Mouse (Mus musculus) CH12.LX (cell line): ENCODE measurements around the gene Paf1. TPM values are rescaled to one million over a fixed set of nuclear protein-coding genes. Genes with fewer than 3 reads are reported as not detected.

ENCODE experiments used
- DNase-seq: peaks from one replicate; pipeline ENCODE4 v3.0.0-alpha.2; 2013; ENCODE audit errors: extremely low read depth
- H3K27ac ChIP-seq: 2 replicates; pipeline ENCODE4 v1.5.1; 2012; ENCODE audit warnings: low read depth, mild to moderate bottlenecking, control low read depth, moderate library complexity; ENCODE audit not compliant: insufficient read depth
- H3K27me3 ChIP-seq: replicated peaks from 2 replicates; pipeline ENCODE3; 2012; ENCODE audit warnings: inconsistent platforms
- H3K36me3 ChIP-seq, 2 experiments: replicated peaks in 1 of 2; 2 replicates each; pipeline versions ENCODE3 to v1.6.1; 2012; ENCODE audit warnings: inconsistent platforms in 1 of 2, low read length in 1 of 2, mild to moderate bottlenecking in 1 of 2, mixed read lengths in 1 of 2, moderate library complexity in 1 of 2; ENCODE audit not compliant: control insufficient read depth in 1 of 2, insufficient read depth in 1 of 2
- H3K4me1 ChIP-seq, 2 experiments: 2 replicates each; pipeline ENCODE4 v1.6.1; 2012; ENCODE audit warnings: inconsistent platforms in 1 of 2, moderate library complexity in 1 of 2; ENCODE audit not compliant: insufficient read depth in 2 of 2, control insufficient read depth in 1 of 2
- H3K4me2 ChIP-seq: 2 replicates; pipeline ENCODE4 v1.6.1; 2012; ENCODE audit warnings: low read depth, mild to moderate bottlenecking, control low read depth; ENCODE audit not compliant: poor library complexity, insufficient read depth, severe bottlenecking
- H3K4me3 ChIP-seq, 3 experiments: fragments of 150-350 bp in 1 of 3; sonication (generic) in 1 of 3; replicated peaks in 1 of 3; 2 replicates each; pipeline versions ENCODE3 to v1.5.1; 2011 to 2012; ENCODE audit warnings: low read depth in 2 of 3, low read length in 2 of 3, mild to moderate bottlenecking in 2 of 3, moderate library complexity in 2 of 3, control low read depth in 1 of 3, improper control_type of control experiment in 1 of 3, inconsistent platforms in 1 of 3, mixed read lengths in 1 of 3; ENCODE audit not compliant: poor library complexity in 1 of 3
- H3K79me2 ChIP-seq: replicated peaks from 2 replicates; pipeline ENCODE4 v1.6.1; 2012; ENCODE audit warnings: mild to moderate bottlenecking, moderate library complexity; ENCODE audit not compliant: control insufficient read depth, poor library complexity, insufficient read depth, severe bottlenecking; ENCODE audit errors: extremely low read depth
- H3K9ac ChIP-seq: 2 replicates; pipeline ENCODE4 v1.6.1; 2012; ENCODE audit warnings: low read depth, mild to moderate bottlenecking, control low read depth, moderate library complexity; ENCODE audit not compliant: insufficient read depth
- H3K9me3 ChIP-seq: replicated peaks from 2 replicates; pipeline ENCODE3; 2012; ENCODE audit warnings: low read length, inconsistent platforms, mixed read lengths
- CHD2 ChIP-seq: IDR thresholded peaks from 2 replicates; pipeline ENCODE4 v1.6.1; 2011; ENCODE audit warnings: low read length, improper control_type of control experiment
- CTCF ChIP-seq, 2 experiments: IDR thresholded peaks in 1 of 2; conservative IDR thresholded peaks in 1 of 2; 2 replicates each; pipeline ENCODE4 v1.5.1; 2011 to 2012; ENCODE audit warnings: low read depth in 2 of 2, low read length in 2 of 2, improper control_type of control experiment in 1 of 2, inconsistent platforms in 1 of 2, mild to moderate bottlenecking in 1 of 2, moderate library complexity in 1 of 2
- E2F4 ChIP-seq: IDR thresholded peaks from 2 replicates; pipeline ENCODE4 v1.6.1; 2011; ENCODE audit warnings: low read depth, low read length, improper control_type of control experiment; ENCODE audit not compliant: insufficient replicate concordance
- EP300 ChIP-seq: IDR thresholded peaks from 2 replicates; pipeline ENCODE4 v1.6.1; 2011; ENCODE audit warnings: low read length, improper control_type of control experiment
- ETS1 ChIP-seq: conservative IDR thresholded peaks from 2 replicates; pipeline ENCODE4 v1.6.1; 2012; ENCODE audit warnings: low read depth, mild to moderate bottlenecking, inconsistent platforms, low read length, improper control_type of control experiment, moderate library complexity
- GABPA ChIP-seq: IDR thresholded peaks from 2 replicates; pipeline ENCODE4 v1.6.1; 2012; ENCODE audit warnings: low read depth, low read length, improper control_type of control experiment, inconsistent platforms; ENCODE audit not compliant: insufficient replicate concordance
- IRF4 ChIP-seq: IDR thresholded peaks from 2 replicates; pipeline ENCODE4 v1.6.1; 2014; ENCODE audit warnings: low read depth, mild to moderate bottlenecking, inconsistent platforms, low read length, improper control_type of control experiment
- JUND ChIP-seq: conservative IDR thresholded peaks from 2 replicates; pipeline ENCODE4 v1.6.1; 2011; ENCODE audit warnings: low read depth, low read length, improper control_type of control experiment
- KAT2A ChIP-seq: IDR thresholded peaks from 2 replicates; pipeline ENCODE4 v1.6.1; 2012; ENCODE audit warnings: low read length, improper control_type of control experiment, inconsistent platforms; ENCODE audit not compliant: insufficient replicate concordance
- MAX ChIP-seq: IDR thresholded peaks from 2 replicates; pipeline ENCODE4 v1.6.1; 2011; ENCODE audit warnings: low read length, improper control_type of control experiment
- MAZ ChIP-seq: IDR thresholded peaks from 2 replicates; pipeline ENCODE4 v1.6.1; 2012; ENCODE audit warnings: low read depth, mild to moderate bottlenecking, inconsistent platforms, low read length, improper control_type of control experiment, moderate library complexity
- MEF2A ChIP-seq: IDR thresholded peaks from 2 replicates; pipeline ENCODE4 v1.6.1; 2014; ENCODE audit warnings: low read depth, mild to moderate bottlenecking, inconsistent platforms, low read length, improper control_type of control experiment, borderline replicate concordance
- MXI1 ChIP-seq: IDR thresholded peaks from 2 replicates; pipeline ENCODE4 v1.6.1; 2011; ENCODE audit warnings: mild to moderate bottlenecking, low read depth, low read length, improper control_type of control experiment
- NELFE ChIP-seq: IDR thresholded peaks from 2 replicates; pipeline ENCODE4 v1.6.1; 2011; ENCODE audit warnings: low read depth, low read length, improper control_type of control experiment
- PAX5 ChIP-seq: IDR thresholded peaks from 2 replicates; pipeline ENCODE4 v1.6.1; 2012; ENCODE audit warnings: low read length, inconsistent platforms, mixed read lengths
- POLR2AphosphoS2 ChIP-seq: IDR thresholded peaks from 2 replicates; pipeline ENCODE4 v1.6.1; 2011; ENCODE audit warnings: low read depth, low read length, improper control_type of control experiment
- RAD21 ChIP-seq: IDR thresholded peaks from 2 replicates; pipeline ENCODE4 v1.6.1; 2011; ENCODE audit warnings: low read depth, mild to moderate bottlenecking, low read length, improper control_type of control experiment, moderate library complexity
- RCOR1 ChIP-seq: conservative IDR thresholded peaks from 2 replicates; pipeline ENCODE4 v1.6.1; 2012; ENCODE audit warnings: low read depth, mild to moderate bottlenecking, inconsistent platforms, low read length, improper control_type of control experiment
- SIN3A ChIP-seq: IDR thresholded peaks from 2 replicates; pipeline ENCODE4 v1.6.1; 2012; ENCODE audit warnings: low read length, improper control_type of control experiment, inconsistent platforms
- SMC3 ChIP-seq: IDR thresholded peaks from 2 replicates; pipeline ENCODE4 v1.6.1; 2011; ENCODE audit warnings: low read depth, low read length, improper control_type of control experiment
- TBP ChIP-seq: conservative IDR thresholded peaks from 2 replicates; pipeline ENCODE4 v1.6.1; 2011; ENCODE audit warnings: low read depth, low read length, improper control_type of control experiment
- TCF12 ChIP-seq: IDR thresholded peaks from 2 replicates; pipeline ENCODE4 v1.6.1; 2014; ENCODE audit warnings: low read depth, mild to moderate bottlenecking, inconsistent platforms, low read length, improper control_type of control experiment
- USF1 ChIP-seq: IDR thresholded peaks from 2 replicates; pipeline ENCODE4 v1.6.1; 2014; ENCODE audit warnings: low read depth, mild to moderate bottlenecking, inconsistent platforms, low read length, improper control_type of control experiment
- USF2 ChIP-seq: conservative IDR thresholded peaks from 2 replicates; pipeline ENCODE4 v1.6.1; 2011; ENCODE audit warnings: low read depth, low read length, improper control_type of control experiment
- ZC3H11A ChIP-seq: IDR thresholded peaks from 2 replicates; pipeline ENCODE4 v1.6.1; 2012; ENCODE audit warnings: low read depth, mild to moderate bottlenecking, inconsistent platforms, low read length, improper control_type of control experiment
- ZMIZ1 ChIP-seq: IDR thresholded peaks from 2 replicates; pipeline ENCODE4 v1.6.1; 2012; ENCODE audit warnings: low read depth, mild to moderate bottlenecking, inconsistent platforms, low read length, improper control_type of control experiment
- ZNF384 ChIP-seq: IDR thresholded peaks from 2 replicates; pipeline ENCODE4 v1.6.1; 2012; ENCODE audit warnings: low read depth, low read length, improper control_type of control experiment, inconsistent platforms
- dilution Hi-C: fragments of 300-500 bp; cut with MboI; formaldehyde crosslinking; loops from 2 replicates; pipeline ENCODE4 v1.14.3; 2020; ENCODE audit warnings: low sequenced_read_pairs; ENCODE audit not compliant: extremely low pct_unique_long_range_greater_than_20kb, extremely low pct_ligation_motif_present
- in situ Hi-C: fragments of 300-500 bp; cut with MboI; formaldehyde crosslinking; loops from 3 replicates; pipeline ENCODE4 v1.14.3; 2019; ENCODE audit warnings: low sequenced_read_pairs, low pct_ligation_motif_present, low pct_unique_long_range_greater_than_20kb, mixed read lengths
- polyA plus RNA-seq: library from polyadenylated mRNA; unstranded; fragments of >175 nt; gene quantifications from 2 replicates; pipeline ENCODE4 v1.2.1, GENCODE M21; 2012; ENCODE audit warnings: low read depth; ENCODE audit not compliant: insufficient read length
- total RNA-seq, 2 experiments: library from RNA; depleted of rRNA; stranded (reverse); fragments of 300-350 nt in 1 of 2; fragments of >200 nt in 1 of 2; gene quantifications; 2 replicates each; pipeline ENCODE4 v1.2.3; 2012 to 2014

Paf1 gene
- total and polyA plus RNA-seq, 3 experiments = 42.2 to 105 (median 45.9) TPM

- Histone ChIP-seq H3K9me3 (no peaks in the 10 kb centered on the region), H3K27ac (peak within 1 kb of the TSS; percentile 97), H3K4me3 (peak within 1 kb of the TSS; percentile 75 to 87 (median 84)), H3K4me2 (peak within 1 kb of the TSS; percentile 85), H3K27me3 (no peaks in the 10 kb centered on the region), H3K79me2 (peaks cover 27% of the 10 kb centered on the region), H3K4me1 (peaks cover 30 to 80% of the 10 kb centered on the region in 2 experiments), H3K9ac (peak within 1 kb of the TSS; percentile 46), H3K36me3 (peaks cover 9 to 20% of the 10 kb centered on the region in 2 experiments)
- in situ Hi-C loops (no loop called here), dilution Hi-C loops (no loop called here)
- TF ChIP-seq NELFE = 0 out of 2 replicates have a peak, but pooled peaks have one; percentile 26
- peak; percentile 22; the same call in 1 of the 2 replicates for TF ChIP-seq MEF2A
- no peak for TF ChIP-seq CTCF (conservative IDR thresholded peaks at IDR 0.05 in 1 of 2, IDR thresholded peaks at IDR 0.05 in 1 of 2; ENCODE audit: low read depth in 2 of 2, low read length in 2 of 2)
- no peak for TF ChIP-seq CHD2
- 0 out of 2 replicates have a peak, but pooled peaks have one; percentile 31 for TF ChIP-seq EP300
- no peak for TF ChIP-seq POLR2AphosphoS2
- TF ChIP-seq ZNF384 = peak; percentile 92
- TF ChIP-seq MXI1 = peak; percentile 20; the same call in 1 of the 2 replicates
- peak; percentile 16; the same call in 1 of the 2 replicates for TF ChIP-seq IRF4
- TF ChIP-seq SIN3A = 0 out of 2 replicates have a peak, but pooled peaks have one; percentile 50
- no peak for DNase-seq
Measured at GRCm38 (mm10) chr7:28380237-28381016, 12.3 kb upstream of the Paf1 start, which contains the start of gene Zfp36. Gene Zfp36 (minus strand): TSS chr7:28380253.

- peak; percentile 85 for DNase-seq
- Histone ChIP-seq H3K4me1 (peaks cover 37 to 82% of the 10 kb centered on the region in 2 experiments), H3K9ac (peak overlapping the region; percentile 80), H3K27ac (peak overlapping the region; percentile 97), H3K79me2 (peaks cover 26% of the 10 kb centered on the region), H3K27me3 (no peaks in the 10 kb centered on the region), H3K4me3 (peak overlapping the region; percentile 32 to 42 (median 34)), H3K9me3 (no peaks in the 10 kb centered on the region), H3K4me2 (peak overlapping the region; percentile 85), H3K36me3 (peaks cover 10 to 26% of the 10 kb centered on the region in 2 experiments)
- in situ Hi-C loops = no loop called here
- dilution Hi-C loops = no loop called here
- TF ChIP-seq MAX = peak; percentile 20; the same call in 1 of the 2 replicates
- no peak for TF ChIP-seq SMC3
- TF ChIP-seq RAD21 = no peak
- no peak for TF ChIP-seq E2F4
- no peak for TF ChIP-seq ZNF384
- no peak for TF ChIP-seq JUND
- TF ChIP-seq PAX5 = no peak
- no peak for TF ChIP-seq ZC3H11A
- 0 out of 2 replicates have a peak, but pooled peaks have one; percentile 19 for TF ChIP-seq TBP
- TF ChIP-seq USF1 = no peak
- TF ChIP-seq EP300 = 0 out of 2 replicates have a peak, but pooled peaks have one; percentile 6
- TF ChIP-seq USF2 = no peak
- peak; percentile 99 for TF ChIP-seq ETS1
- TF ChIP-seq SIN3A = peak; percentile 12; the same call in 1 of the 2 replicates
- TF ChIP-seq GABPA = no peak; the same call in 1 of the 2 replicates
- TF ChIP-seq MEF2A = peak; percentile 92
- peak; percentile 85; the same call in 1 of the 2 replicates for TF ChIP-seq TCF12
- peak; percentile 16; the same call in 1 of the 2 replicates for TF ChIP-seq MXI1
- no peak for TF ChIP-seq POLR2AphosphoS2
- no peak for TF ChIP-seq NELFE
- peak; percentile 90 for TF ChIP-seq RCOR1
- peak; percentile 94 for TF ChIP-seq MAZ
- no peak for TF ChIP-seq ZMIZ1
- no peak for TF ChIP-seq KAT2A
Measured at GRCm38 (mm10) chr7:28381017-28381790, 11.5 kb upstream of the Paf1 start.
